ENCODE assay signal across 9 mouse cellular contexts in genomic region chr3:98267249-98267651, GRCm38 (mm10). TPM values are rescaled to one million over a fixed set of nuclear protein-coding genes. Genes with fewer than 3 reads are reported as not detected.
A peak's percentile ranks its signal among the peaks of the same experiment; 100 is the strongest.
DNase-seq lines count a peak whose midpoint lies in the region; ATAC-seq and TF ChIP-seq lines count a peak whose summit lies in the region.
"Had no signal": no experiment of that assay in that cellular context is flagged by ENCODE, and none has a peak within 500 bp of the region (broad histone marks: within the 10 kb centered on the region; RNA-seq: fewer than 3 reads in every experiment).

No protein-coding gene starts in this region.

- no peak overlapping the region for H3K9ac ChIP-seq in intestine, embryonic 14.5 days (ENCODE audit: low read length)
- no peak overlapping the region for H3K9ac ChIP-seq in liver, embryonic 16.5 days (ENCODE audit: low read depth, low read length)
- H3K9ac ChIP-seq: neural tube, embryonic 12.5 days had no signal

- ATAC-seq in intestine, embryonic 14.5 days (replicated peaks; ENCODE audit: low FRiP score, low TSS enrichment, low read depth) = 0 out of 2 replicates have a peak, but pooled peaks have one; percentile 32
- ATAC-seq in liver, embryonic 16.5 days (ENCODE audit: low read depth) = peak; percentile 79

- peak overlapping the region; percentile 8; the same call in 1 of the 2 replicates for H3K4me2 ChIP-seq in intestine, embryonic 14.5 days (ENCODE audit: low read length)
- H3K4me2 ChIP-seq in liver, embryonic 16.5 days (ENCODE audit: low read depth, low read length) = 0 out of 2 replicates have a peak overlapping the region, but pooled peaks have one; percentile 2
- H3K4me2 ChIP-seq: neural tube, embryonic 12.5 days had no signal

- no peaks in the 10 kb centered on the region for H3K9me3 ChIP-seq in intestine, embryonic 14.5 days (ENCODE audit: control insufficient read depth, low read length)
- no peaks in the 10 kb centered on the region for H3K9me3 ChIP-seq in liver, embryonic 16.5 days (replicated peaks; ENCODE audit: control insufficient read depth, low read length)
- H3K9me3 ChIP-seq: neural tube, embryonic 12.5 days had no signal

- H3K27ac ChIP-seq in layer of hippocampus, adult 2 months = peak overlapping the region; percentile 61
- peak overlapping the region; percentile 40; the same call in 1 of the 2 replicates for H3K27ac ChIP-seq in intestine, embryonic 14.5 days (ENCODE audit: low read depth)
- peak overlapping the region; percentile 70 for H3K27ac ChIP-seq in liver, embryonic 16.5 days (ENCODE audit: low read length)
- H3K27ac ChIP-seq: neural tube, embryonic 12.5 days had no signal

- no peak for TF ChIP-seq CTCF in layer of hippocampus, adult 2 months (conservative IDR thresholded peaks at IDR 0.05)

- H3K4me3 ChIP-seq in layer of hippocampus, adult 2 months = no peak overlapping the region
- no peak overlapping the region for H3K4me3 ChIP-seq in intestine, embryonic 14.5 days (ENCODE audit: low read depth, low read length)
- H3K4me3 ChIP-seq in liver, embryonic 16.5 days (ENCODE audit: low read depth, low read length) = no peak overlapping the region
- H3K4me3 ChIP-seq: neural tube, embryonic 12.5 days had no signal

- DNase-seq in layer of hippocampus, adult 2 months (ENCODE audit: low spot score in 2 of 2) = peak in 1 of 2 experiments; percentile 18
- DNase-seq in layer of hippocampus, postnatal 10 days (ENCODE audit: low spot score in 2 of 2) = no peak
- peak; percentile 64 for DNase-seq in fibroblast of lung, adult 2 months (ENCODE audit: low read depth)
- peak; percentile 63 for DNase-seq in intestine, embryonic 14.5 days (ENCODE audit: low spot score)
- DNase-seq in ovary, postnatal 14 days (ENCODE audit: low spot score) = peak; percentile 34
- no peak for DNase-seq in left cerebral cortex, adult 8-10 months (ENCODE audit: low spot score in 2 of 2)
- no peak for DNase-seq in gastrocnemius, postnatal 25 days

- no peaks in the 10 kb centered on the region for H3K27me3 ChIP-seq in intestine, embryonic 14.5 days (replicated peaks; ENCODE audit: control insufficient read depth, insufficient read depth, low read length)
- H3K27me3 ChIP-seq in liver, embryonic 16.5 days (ENCODE audit: control insufficient read depth, insufficient read depth, low read depth, low read length) = no peaks in the 10 kb centered on the region
- H3K27me3 ChIP-seq: neural tube, embryonic 12.5 days had no signal

- H3K36me3 ChIP-seq in intestine, embryonic 14.5 days (ENCODE audit: control insufficient read depth, insufficient read depth, low read length) = no peaks in the 10 kb centered on the region
- H3K36me3 ChIP-seq in liver, embryonic 16.5 days (ENCODE audit: control insufficient read depth, insufficient read depth) = no peaks in the 10 kb centered on the region
- H3K36me3 ChIP-seq: neural tube, embryonic 12.5 days had no signal

- peaks cover 7% of the 10 kb centered on the region for H3K4me1 ChIP-seq in intestine, embryonic 14.5 days (replicated peaks; ENCODE audit: control insufficient read depth, insufficient read depth, low read length)
- no peaks in the 10 kb centered on the region for H3K4me1 ChIP-seq in liver, embryonic 16.5 days (ENCODE audit: control insufficient read depth, low read depth, low read length)
- H3K4me1 ChIP-seq: neural tube, embryonic 12.5 days had no signal

- 17% methylated on average over 6 of the region's 6 CpGs for WGBS in intestine, embryonic 14.5 days
- WGBS in liver, embryonic 16.5 days (ENCODE audit: insufficient replicate concordance) = 24% methylated on average over 6 of the region's 6 CpGs

RNA-seq across cellular contexts. Expression of gene Hmgcs2, which starts 13.0 kb away (rescaled TPM):
- total RNA-seq in layer of hippocampus, adult 2 months (2021) = 10 to 100 TPM in 1 of 2 experiments, 1 to 10 TPM in 1; 8.3 to 10.3 TPM
- total RNA-seq in layer of hippocampus, postnatal 10 days (2021) = 10 to 100 TPM; 11.5 to 13.6 TPM
- polyA plus RNA-seq in intestine, embryonic 14.5 days (2014; fragmentation: Nextera tagmentation; extraction: Ambion mirVana) = 23.1 and 32.1 TPM in 2 replicates
- 293 and 366 TPM in 2 replicates for polyA plus RNA-seq in liver, embryonic 16.5 days (2015; fragmentation: Nextera tagmentation; extraction: Ambion mirVana)
- total RNA-seq in left cerebral cortex, adult 8-10 months (2022) = 1 to 10 TPM; 4.3 to 5.9 (median 4.9) TPM
- total RNA-seq in gastrocnemius, postnatal 25 days (2021) = 1 to 10 TPM; 1.2 to 1.4 TPM

RNA-seq across cellular contexts. Expression of gene Reg4, which starts 45.3 kb away (rescaled TPM):
- total RNA-seq in layer of hippocampus, adult 2 months (2021) = not detected
- not detected for total RNA-seq in layer of hippocampus, postnatal 10 days (2021)
- 3.9 and 4.9 TPM in 2 replicates for polyA plus RNA-seq in intestine, embryonic 14.5 days (2014; fragmentation: Nextera tagmentation; extraction: Ambion mirVana)
- polyA plus RNA-seq in liver, embryonic 16.5 days (2015; fragmentation: Nextera tagmentation; extraction: Ambion mirVana) = 0.27 TPM in 1 of 2 replicates, not detected in the other
- total RNA-seq in left cerebral cortex, adult 8-10 months (2022) = not detected
- total RNA-seq in gastrocnemius, postnatal 25 days (2021) = not detected
- polyA plus RNA-seq: neural tube, embryonic 12.5 days had no signal

Comparison
In these comparisons a context has a peak if more than half of its experiments do, and no peak if none do; other contexts are left out.
1. DNase-seq: peak in fibroblast of lung, adult 2 months (single experiment), intestine, embryonic 14.5 days (single experiment) and ovary, postnatal 14 days (single experiment); none in layer of hippocampus, postnatal 10 days (0 of 2), left cerebral cortex, adult 8-10 months (0 of 2) and gastrocnemius, postnatal 25 days (single experiment).
2. Peak in every context shown above with its lines, with median percentiles within 50 percentile points of each other: H3K27ac ChIP-seq.